Mouse (Mus musculus) activated CD4-positive, CD25-positive, alpha-beta regulatory T cell (primary cell): Measurements from ENCODE around the gene Tesk2. TPM values are rescaled to one million over a fixed set of nuclear protein-coding genes. Genes with fewer than 3 reads are reported as not detected.

ENCODE experiments used
- polyA plus RNA-seq, 2 experiments: library from polyadenylated mRNA; unstranded; fragments of 100-300 nt; shearing (Covaris generic); gene quantifications; one replicate each; pipeline ENCODE4 v1.2.1; 2017

The Tesk2 gene
- polyA plus RNA-seq: 1 to 10 TPM; 4.7 to 6.6 TPM

DNA sequence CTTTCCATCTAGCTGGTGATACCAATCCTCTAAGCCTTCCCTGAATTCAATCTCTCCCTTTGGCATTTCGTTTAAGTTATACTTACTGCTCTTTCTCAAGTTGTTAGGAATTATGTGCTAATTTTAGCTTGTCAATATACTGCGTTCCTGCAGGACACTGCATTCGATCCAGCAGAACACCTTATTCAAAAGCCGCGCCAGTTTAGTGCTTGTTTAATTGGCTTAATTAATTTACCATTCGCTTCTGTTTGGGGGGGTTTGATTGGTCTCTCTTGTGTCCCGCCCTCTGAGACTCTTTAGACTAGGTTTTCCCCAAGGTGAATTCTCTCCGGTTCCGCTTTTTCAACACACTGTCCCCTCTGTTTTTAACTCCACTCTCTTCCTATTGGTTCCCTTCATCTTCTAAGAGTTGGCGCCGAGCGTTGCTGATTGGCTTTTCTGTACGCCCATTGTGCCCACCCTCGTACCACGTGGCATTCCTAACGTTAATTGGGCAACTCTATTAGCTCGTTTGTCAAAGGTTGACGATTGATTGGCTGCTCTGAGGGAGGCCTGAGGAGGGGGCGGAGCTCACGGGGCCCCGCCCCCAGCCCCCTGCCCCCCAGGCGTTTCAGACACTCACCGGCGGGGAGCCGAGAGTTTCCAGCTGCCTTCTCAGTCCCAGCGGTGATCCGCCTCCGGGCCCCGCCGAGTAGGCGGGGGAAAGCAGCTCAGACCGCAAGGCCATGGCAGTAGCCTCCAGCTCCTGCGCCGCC lies at the start of gene Tesk2:
Gene Tesk2 (plus strand): TSS at position 606 of the 755 bp plus-strand sequence.

DNA sequence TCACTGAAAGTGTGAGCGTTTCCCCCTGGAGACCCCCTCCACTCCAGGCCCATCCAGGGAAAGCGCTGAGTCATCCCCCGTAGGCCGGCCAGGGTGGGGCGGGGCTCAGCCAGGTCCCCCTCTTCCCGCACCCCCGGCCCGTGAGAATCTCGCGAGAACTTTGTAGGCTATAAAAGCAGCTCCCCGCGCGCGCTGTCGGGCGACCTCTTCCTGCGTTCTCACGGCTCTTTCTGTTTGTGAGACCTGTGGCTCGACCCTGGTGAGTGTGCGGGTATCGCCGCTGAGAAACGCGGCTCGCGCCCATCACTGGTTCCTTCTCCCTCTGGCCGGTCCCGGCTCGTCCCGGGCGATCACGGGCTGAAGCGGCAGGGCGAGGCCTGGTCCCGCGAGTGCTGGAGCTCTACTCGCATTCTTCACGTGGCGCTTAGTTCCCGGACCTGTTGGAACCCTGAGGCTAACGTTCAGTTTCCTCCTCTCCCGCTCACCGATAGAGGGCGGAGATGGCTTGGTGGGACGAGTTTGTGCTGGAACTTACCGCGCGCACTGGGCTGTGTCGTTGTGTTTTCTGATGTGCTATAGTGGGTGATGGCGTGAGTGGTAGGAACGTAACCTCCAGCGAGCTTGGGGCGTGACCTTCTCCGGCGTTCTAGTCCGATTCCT lies 35.2 kb upstream of the Tesk2 start, which contains the start of gene Prdx1:
Gene Prdx1 (plus strand): TSS at position 143 of the 660 bp plus-strand sequence.

DNA sequence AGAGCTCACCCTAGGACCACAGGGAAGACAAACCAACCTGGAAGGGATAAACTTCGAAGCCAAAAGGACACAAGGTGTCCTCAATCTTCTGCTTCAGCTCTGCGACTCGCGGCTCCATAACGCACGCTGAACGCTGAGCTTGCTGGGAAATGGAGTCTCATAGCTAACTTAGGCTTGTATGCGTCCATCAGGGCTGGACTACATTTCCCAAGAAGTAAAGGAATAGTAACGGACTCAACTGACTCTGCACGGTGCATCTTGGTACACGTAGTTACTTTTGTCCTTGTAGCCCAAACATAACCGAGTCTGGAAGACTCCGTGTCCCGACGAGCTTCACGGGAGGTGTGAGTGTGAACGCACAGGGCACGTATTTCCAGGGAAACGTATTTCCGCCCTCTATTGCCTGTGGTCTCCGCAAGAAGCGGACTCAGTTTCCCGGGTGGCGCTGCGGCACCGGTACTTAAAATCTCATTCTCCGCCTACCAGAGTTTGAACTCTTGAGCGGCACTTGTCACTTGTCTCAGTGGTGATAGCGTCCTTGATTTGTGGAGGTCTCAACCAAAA lies 12.5 kb upstream of the Tesk2 start, which contains the start of the genes Mmachc and Ccdc163:
Gene Mmachc (minus strand): TSS at position 206 of the 564 bp plus-strand sequence.
Gene Ccdc163 (plus strand): TSS at position 309 of the 564 bp plus-strand sequence.

DNA sequence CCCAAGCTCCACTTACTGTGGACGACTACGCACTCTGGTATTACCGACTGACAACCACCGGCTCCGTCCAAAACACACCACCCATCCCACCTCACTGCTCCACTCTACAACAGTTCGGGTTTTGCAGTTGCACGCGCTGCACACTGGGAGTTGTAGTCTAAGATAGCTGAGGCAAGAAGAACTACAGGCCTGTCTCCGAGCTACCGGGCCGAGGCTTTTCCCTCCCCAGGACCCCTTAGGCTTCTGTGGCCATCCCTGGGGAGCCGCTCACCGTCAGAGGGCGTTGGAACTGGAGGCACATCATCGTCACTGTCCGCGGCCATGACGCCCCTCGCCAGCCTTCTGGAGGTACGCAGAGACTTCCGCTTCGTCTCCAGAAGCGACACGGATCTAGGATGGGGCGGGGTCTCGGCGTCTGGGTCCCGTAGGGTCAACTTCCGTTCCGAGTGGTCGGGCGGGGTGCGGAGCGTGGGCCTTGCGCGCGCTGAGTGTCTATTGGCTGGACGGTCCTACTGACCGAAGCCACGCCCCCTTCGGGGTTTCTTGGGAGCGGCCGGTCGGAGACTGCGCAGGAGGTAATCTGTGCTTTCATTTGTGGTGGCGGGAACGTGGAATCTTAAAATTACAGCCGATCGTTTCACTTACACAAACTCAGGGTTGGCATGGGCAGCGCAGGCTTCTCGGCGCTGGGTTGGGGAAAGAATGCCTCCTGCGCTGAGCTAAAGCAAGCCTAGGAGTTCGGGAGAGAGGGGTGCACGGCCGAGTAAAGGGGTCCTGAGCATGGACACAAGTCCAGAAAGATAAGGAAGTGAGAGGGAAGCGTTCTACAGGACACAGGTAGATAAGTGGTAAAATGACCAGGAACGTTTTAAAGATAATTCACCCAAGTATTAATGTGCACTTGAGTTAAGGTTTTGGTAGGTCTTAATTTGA lies 86.7 kb downstream of the Tesk2 start, which contains the start of the genes Toe1 and Mutyh:
Gene Toe1 (minus strand): TSS at position 444 of the 933 bp plus-strand sequence.
Gene Mutyh (plus strand): TSS at position 527 of the 933 bp plus-strand sequence.

GRCm38 (mm10) chr4:116821694-116822016 lies 100.9 kb downstream of the Tesk2 start, which contains the start of gene Hpdl:
Gene Hpdl, minus strand, starts transcription at chr4:116821707.

Other genes with a start within 250 kb of the Tesk2 start
- gene Ipp, start 213.4 kb upstream of the Tesk2 start, polyA plus RNA-seq: 10 to 100 TPM; 17.3 to 24.5 TPM
- gene Tmem69, start 165.0 kb upstream of the Tesk2 start, polyA plus RNA-seq: 10 to 100 TPM; 15.2 to 18.7 TPM
- gene Gpbp1l1, start 163.3 kb upstream of the Tesk2 start, polyA plus RNA-seq: 10 to 100 TPM; 43.6 to 55.0 TPM
- gene Ccdc17, start 124.3 kb upstream of the Tesk2 start, polyA plus RNA-seq: 10 to 100 TPM in 1 of 2 experiments, 1 to 10 TPM in 1; 8.0 to 12.0 TPM
- gene Nasp, start 93.0 kb upstream of the Tesk2 start, polyA plus RNA-seq: 10 to 100 TPM; 50.5 to 76.9 TPM
- gene Akr1a1, start 69.3 kb upstream of the Tesk2 start, polyA plus RNA-seq: 100 to 1,000 TPM; 297 to 376 TPM
- gene Prdx1, start 35.4 kb upstream of the Tesk2 start, polyA plus RNA-seq: 100 to 1,000 TPM; 622 to 762 TPM
- 1 to 10 TPM; 4.0 to 8.7 TPM for gene Mmachc, start 12.5 kb upstream of the Tesk2 start, polyA plus RNA-seq
- 1 to 10 TPM; 7.5 to 7.7 TPM for gene Ccdc163, start 12.4 kb upstream of the Tesk2 start, polyA plus RNA-seq
- 10 to 100 TPM; 31.7 to 36.5 TPM for gene Toe1, start 86.7 kb downstream of the Tesk2 start, polyA plus RNA-seq
- 10 to 100 TPM; 11.3 to 13.3 TPM for gene Mutyh, start 86.8 kb downstream of the Tesk2 start, polyA plus RNA-seq
- gene Hpdl, start 100.8 kb downstream of the Tesk2 start, polyA plus RNA-seq: under 1 TPM; 0.18 to 0.44 TPM
- gene Zswim5, start 156.4 kb downstream of the Tesk2 start, polyA plus RNA-seq: under 1 TPM; 0.04 to 0.21 TPM